Mouse (Mus musculus): ENCODE measurements at regions not wholly inside any gene's neighbourhood (a gene's known extent, or its start where the extent isn't known, plus 50 kb on each side); places are given as distances from the start of the nearest gene placed in this dataset.

DNA sequence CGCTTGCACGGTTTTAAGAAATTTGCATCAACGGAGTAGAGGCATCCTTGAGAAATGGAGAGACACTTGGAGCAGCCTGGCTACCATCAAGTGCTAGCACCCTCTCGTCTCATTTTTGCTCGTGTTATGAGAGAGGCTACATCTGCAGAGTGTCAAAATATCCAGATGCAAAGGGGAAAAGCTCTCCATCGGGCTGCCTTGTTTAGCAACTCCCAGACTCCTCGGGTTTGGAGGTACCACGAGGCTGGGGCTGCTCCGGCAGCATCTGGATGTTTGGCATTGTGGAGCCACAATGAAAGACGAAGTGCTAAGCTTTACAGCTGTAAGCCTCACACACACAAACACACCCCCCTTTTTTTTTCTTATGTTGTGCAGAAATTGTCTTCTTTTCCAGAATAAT, 270.5 kb upstream of the Gm765 start:
- DNase-seq (ENCODE audit: low spot score in 2 of 2): no peak

- DNase-seq (ENCODE audit: low spot score in 2 of 2): no peak
Measured at GRCm38 (mm10) chr6:98609133-98609532, 266.6 kb upstream of the Gm765 start.

- DNase-seq (ENCODE audit: low spot score in 2 of 2): no peak
Measured at GRCm38 (mm10) chr6:98606680-98607079, 264.1 kb upstream of the Gm765 start.

- no peak for DNase-seq (ENCODE audit: low spot score in 2 of 2)
Measured at GRCm38 (mm10) chr6:98597612-98598011, 255.1 kb upstream of the Gm765 start.

DNA sequence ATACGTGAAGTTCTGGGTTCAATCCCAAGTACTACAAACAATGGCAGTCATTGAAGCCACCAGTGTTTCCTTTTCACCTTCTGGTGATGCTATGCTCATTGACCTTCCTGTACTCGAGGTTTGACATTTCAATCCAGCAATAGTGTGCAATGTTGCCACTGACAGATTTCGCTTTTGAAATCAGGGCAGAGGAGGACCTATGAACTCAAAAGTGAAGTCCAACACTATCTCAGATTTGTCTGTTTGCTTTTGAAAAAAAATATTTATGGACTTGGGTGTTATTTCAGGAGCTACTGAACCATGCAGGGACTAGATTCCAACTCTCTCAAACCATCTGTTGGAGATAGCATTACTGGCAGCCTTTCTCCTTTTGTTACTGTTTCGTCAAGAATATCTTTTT, 248.4 kb upstream of the Gm765 start:
- no peak for DNase-seq (ENCODE audit: low spot score in 2 of 2)

DNA sequence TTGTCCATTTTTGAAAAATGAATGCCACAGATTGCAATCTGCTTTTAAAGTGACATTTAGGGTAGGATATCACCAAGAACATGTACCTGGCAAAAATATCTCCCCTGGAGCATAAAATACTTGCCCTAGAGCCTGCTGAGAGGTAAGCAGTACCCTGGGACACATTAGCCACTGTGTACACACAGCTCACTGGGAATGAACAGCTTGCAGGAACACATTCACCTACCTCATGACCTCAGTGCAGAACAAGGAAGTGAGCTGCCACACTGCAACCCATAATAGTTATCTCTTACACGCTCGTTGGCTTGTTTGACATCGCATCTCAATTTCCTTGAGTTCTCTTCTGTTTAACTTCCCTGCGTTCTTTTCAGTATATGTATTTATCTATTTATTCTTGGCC, 246.4 kb upstream of the Gm765 start:
- no peak for DNase-seq (ENCODE audit: low spot score in 2 of 2)

DNA sequence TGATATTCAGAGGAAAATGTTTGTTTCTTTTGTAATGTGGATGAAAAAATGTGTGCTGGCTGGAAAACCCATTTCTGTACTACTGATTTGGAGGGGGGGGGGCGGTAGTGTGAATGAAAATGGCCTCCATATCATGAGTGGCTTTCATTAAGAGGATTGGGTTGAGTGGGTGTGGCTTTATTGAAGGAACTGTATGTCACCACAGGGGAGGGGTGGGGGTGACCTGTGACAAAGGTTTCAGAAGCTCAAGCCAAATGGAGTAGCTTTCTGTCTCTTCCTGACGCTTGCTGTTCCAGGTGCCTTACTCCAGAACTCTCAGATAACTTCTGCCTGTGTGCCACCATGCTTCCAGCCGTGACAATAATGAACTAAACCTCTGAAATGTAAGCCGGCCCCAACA, 242.0 kb upstream of the Gm765 start:
- DNase-seq (ENCODE audit: low spot score in 2 of 2): no peak

DNA sequence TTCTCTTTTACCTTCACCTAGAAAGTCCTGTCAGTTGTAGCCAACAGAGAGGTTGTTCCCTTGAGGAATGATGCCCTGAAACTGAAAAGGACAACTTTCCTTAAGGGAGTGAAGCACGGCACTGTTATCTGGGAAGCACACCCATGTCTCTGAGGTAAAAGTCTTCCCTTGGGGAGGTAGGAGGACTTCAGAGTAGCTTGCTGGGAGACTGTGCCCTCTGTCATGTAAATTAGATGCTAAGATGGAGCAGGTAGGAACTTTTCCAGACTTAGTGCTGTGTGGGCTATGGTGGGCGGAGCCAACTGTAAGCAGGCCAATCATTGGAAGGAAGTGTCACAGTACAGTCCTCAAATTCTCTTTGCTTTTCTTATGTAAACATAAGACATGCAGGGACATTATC, 240.3 kb upstream of the Gm765 start:
- DNase-seq (ENCODE audit: low spot score in 2 of 2): no peak

- DNase-seq (ENCODE audit: low spot score in 2 of 2): no peak
Measured at GRCm38 (mm10) chr6:98575227-98575626, 232.7 kb upstream of the Gm765 start.

DNA sequence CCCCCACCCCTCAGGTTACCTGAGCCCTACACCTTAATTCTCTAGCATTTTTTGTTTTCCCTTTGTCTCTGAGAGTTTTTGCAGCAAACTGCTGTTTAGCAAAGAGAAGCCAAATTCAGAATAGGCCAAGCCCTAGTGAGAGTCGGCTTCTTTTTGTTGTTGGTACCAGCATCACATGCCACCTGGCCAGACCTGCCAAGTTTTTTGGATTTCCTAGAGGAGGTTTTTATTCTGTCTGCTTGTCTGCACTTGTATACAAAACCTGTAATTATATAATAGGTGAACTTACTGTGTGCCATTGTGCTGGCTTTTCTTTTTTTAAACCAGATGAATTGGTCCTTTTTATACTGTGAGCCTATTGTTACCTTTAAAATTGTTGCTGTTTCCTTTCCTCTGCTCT, 213.1 kb upstream of the Gm765 start:
- DNase-seq (ENCODE audit: low spot score in 2 of 2): no peak

GRCm38 (mm10) chr6:98553922-98554321, 211.4 kb upstream of the Gm765 start:
- no peak for DNase-seq (ENCODE audit: low spot score in 2 of 2)

- no peak for DNase-seq (ENCODE audit: low spot score in 2 of 2)
Measured at GRCm38 (mm10) chr6:98551781-98552180, 209.2 kb upstream of the Gm765 start.

- DNase-seq (ENCODE audit: low spot score in 2 of 2): no peak
Measured at GRCm38 (mm10) chr6:98526882-98527440, 184.4 kb upstream of the Gm765 start.

DNA sequence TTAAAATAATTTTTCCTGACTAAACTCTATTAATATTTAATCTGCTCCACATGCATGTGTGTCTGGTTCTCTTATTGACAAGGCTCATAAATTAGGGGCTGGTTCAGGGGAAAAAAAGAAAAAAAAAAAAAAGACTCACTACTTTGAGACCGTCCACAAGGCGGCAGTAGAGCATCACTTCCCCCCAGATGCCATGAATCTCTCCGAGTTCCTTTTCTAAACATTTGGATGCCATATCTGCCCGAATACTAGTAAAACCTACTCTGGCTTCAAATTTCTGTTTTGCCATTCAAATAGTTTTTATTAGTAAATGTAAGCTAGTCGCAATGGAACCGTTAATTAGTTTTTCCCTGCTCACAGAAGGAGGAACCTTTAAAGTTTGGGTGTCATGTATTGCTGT, 182.7 kb upstream of the Gm765 start:
- peak in 1 of 2 experiments; percentile 32 for DNase-seq (ENCODE audit: low spot score in 2 of 2)

DNA sequence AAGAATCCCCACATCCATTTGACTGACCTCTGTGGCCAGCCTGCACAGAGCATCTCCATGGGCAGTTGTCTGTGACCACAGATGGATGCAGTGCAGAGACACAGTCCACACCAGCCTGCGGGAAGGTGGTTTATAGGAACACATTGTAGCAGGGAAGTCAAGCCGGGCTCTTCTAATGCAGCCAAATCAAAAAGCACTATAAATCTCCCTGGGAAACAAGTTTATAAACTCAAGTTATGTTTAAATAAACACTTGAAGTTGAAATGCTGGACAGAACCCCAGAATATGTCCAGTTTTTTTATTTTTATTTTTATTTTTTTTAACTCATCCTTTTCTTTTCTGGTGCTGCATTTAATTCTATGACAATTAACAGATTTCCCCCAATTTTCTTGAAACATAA, 182.1 kb upstream of the Gm765 start:
- DNase-seq (ENCODE audit: low spot score in 2 of 2): no peak

DNA sequence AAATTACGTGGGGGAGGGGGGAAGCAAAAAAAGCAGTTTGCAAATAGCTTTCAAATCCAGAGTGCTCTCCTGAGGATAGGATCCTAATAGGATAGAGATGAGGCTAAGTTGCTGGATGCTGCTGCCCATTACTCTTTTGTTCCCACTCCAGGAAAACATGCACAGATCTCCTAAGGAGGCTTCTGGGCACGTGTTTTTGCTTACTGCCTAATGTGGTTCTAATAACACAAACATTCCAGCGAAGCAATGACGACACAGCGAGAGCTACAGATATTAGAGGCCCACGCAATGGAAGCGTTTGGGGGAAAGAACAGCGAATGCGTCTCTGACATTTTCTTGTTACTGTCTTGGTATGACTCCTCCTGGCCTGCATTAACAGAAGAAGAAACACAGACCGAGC, 179.0 kb upstream of the Gm765 start:
- DNase-seq (ENCODE audit: low spot score in 2 of 2): no peak

DNA sequence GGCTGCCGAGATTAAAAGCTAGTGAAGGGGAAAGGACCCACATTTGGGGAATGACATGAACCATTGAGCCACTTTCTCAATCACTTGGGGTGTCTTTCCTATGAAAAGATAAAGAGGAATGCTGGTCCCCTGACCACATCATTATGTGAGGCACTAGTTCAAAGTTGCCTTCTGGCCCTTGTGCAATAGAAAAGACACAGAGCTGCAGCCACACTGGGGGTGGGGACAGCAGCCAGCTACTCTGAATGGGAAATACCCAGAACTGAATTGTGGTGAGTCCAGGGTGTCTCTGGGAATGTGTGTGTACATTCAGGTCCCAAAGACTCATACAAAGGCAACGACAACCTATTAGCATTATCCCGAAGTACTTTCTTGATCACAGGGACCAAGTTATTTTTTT, 172.3 kb upstream of the Gm765 start:
- DNase-seq (ENCODE audit: low spot score in 2 of 2): no peak

DNA sequence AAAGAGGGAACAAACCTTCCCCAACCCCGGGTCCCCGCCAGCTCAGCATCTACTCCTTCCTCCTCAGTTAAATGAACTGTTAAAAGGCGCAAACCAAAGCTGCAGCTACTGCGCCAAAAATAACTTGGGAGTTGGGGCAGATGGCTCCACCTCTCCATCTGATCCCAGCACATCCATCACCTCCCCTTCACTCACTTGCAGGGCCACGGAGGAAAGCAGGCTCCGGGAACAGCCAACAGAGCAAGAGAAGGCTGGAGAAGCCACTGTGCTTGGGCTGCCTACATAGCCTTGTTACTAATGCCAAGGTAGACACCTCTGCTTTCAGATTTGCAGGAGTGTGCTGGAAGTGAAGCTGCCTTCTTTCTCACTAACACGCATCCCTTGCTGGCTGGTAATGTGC, 171.8 kb upstream of the Gm765 start:
- peak in 1 of 2 experiments; percentile 17 for DNase-seq (ENCODE audit: low spot score in 2 of 2)

DNA sequence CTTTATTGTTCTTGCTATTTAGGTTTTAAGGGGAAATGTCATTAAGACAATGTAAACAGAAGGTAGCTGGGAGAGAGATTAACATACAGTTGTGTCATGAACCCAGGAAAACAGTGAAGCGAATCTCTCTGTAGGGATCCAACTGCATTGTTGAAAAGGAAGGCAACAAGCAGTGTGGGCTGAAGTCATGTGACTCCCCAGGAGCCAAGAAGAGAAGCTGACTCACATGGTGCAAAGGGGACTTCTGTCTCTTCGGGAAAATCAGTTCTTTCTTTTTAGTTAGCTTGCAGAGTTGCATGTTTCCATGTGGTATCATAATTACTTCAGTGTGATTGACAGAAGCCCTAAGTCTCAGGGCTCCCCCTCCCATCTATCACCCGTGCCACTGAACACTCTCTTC, 170.7 kb upstream of the Gm765 start:
- DNase-seq (ENCODE audit: low spot score in 2 of 2): no peak

GRCm38 (mm10) chr6:98502726-98503125, 160.2 kb upstream of the Gm765 start:
- no peak for DNase-seq (ENCODE audit: low spot score in 2 of 2)

- DNase-seq (ENCODE audit: low spot score in 2 of 2): no peak
Measured at GRCm38 (mm10) chr6:98499721-98500120, 157.2 kb upstream of the Gm765 start.

DNA sequence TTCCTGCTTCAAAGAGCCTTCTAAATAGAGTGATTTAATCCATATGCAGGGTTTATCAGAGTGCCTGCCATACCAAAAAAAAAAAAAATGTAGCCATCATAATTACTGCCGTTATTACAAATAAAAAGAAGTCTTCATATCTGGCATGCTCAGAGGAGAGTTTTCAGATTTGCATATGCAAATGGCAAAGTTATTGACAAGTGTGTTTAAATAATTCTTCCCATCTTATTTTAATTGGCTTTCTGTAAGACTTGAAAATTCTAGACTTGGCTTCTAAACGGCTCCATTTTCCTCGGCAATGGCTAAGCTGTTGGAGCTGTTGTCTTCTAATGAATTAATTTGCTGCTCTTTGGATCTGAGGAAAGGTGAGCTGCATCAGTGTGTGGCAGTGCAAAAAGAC, 144.1 kb upstream of the Gm765 start:
- DNase-seq (ENCODE audit: low spot score in 2 of 2): no peak

DNA sequence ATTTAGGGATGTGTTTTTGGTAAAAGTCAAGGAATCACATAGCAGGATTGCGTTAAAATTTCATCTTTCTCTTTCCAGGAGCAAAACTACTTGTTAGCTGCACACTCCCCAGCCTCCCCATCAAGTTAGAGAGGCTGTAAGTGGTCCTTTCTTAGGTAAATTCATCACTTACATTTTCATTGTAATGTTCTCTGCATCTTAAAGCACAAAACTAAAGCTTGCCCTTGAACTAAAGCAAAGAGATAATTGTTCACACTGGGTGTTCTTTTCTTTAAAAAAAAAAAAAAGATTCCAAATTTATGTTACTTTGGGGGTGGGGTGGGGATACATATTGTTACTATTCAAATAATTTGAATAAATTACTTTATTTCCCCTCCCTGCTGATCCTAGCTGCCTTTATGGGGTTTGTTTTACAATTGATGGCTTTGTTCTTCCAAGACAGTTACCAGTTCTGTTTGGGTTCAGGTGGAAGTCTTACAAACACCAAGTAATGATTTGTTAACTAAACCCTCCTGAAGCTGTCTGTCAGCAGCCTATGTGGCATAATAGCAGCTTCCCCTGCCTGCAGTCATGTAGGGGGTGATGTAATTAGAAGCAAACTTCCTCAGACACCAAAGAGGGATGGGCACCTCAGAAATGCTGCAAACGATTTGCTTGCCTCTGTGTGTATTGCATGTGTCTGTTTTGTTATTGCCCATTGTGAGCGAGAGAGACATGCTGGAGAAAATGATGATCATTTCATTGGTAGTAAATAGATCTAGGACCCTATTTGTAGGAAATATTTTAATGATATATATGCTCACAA, 141.0 kb upstream of the Gm765 start:
- no peak for DNase-seq (ENCODE audit: low spot score in 2 of 2)

- no peak for DNase-seq (ENCODE audit: low spot score in 2 of 2)
Measured at GRCm38 (mm10) chr6:98482319-98482718, 139.8 kb upstream of the Gm765 start.
